Mouse (Mus musculus): ENCODE measurements at regions not wholly inside any gene's neighbourhood (a gene's known extent, or its start where the extent isn't known, plus 50 kb on each side); places are given as distances from the start of the nearest gene placed in this dataset.
A peak's percentile ranks its signal among the peaks of the same experiment; 100 is the strongest.

- DNase-seq = no peak
These were observed 286.5 kb upstream of the N6amt1 start for GRCm38 (mm10) chr16:87067523-87067922.

- DNase-seq = no peak
These were observed 293.5 kb upstream of the N6amt1 start for GRCm38 (mm10) chr16:87060473-87060872.

GRCm38 (mm10) chr16:87049741-87050383 is 304.1 kb upstream of the N6amt1 start:
- no peak for DNase-seq

- DNase-seq = no peak
These were observed 309.0 kb upstream of the N6amt1 start for GRCm38 (mm10) chr16:87044773-87045561.

- DNase-seq = no peak
These were observed 310.3 kb upstream of the N6amt1 start for GRCm38 (mm10) chr16:87043689-87044088.

GRCm38 (mm10) chr16:87040366-87040765 is 313.6 kb upstream of the N6amt1 start:
- DNase-seq = no peak

- DNase-seq = no peak
These were observed 314.1 kb upstream of the N6amt1 start for GRCm38 (mm10) chr16:87039861-87040260.

- DNase-seq = no peak
These were observed 316.9 kb upstream of the N6amt1 start for GRCm38 (mm10) chr16:87037061-87037460.

- DNase-seq = no peak
These were observed 322.1 kb upstream of the N6amt1 start for GRCm38 (mm10) chr16:87031836-87032235.

GRCm38 (mm10) chr16:87028516-87029145 is 325.4 kb upstream of the N6amt1 start:
- no peak for DNase-seq

GRCm38 (mm10) chr16:87027621-87028020 is 326.4 kb upstream of the N6amt1 start:
- no peak for DNase-seq

GRCm38 (mm10) chr16:87022041-87022440 is 331.9 kb upstream of the N6amt1 start:
- DNase-seq = no peak

- no peak for DNase-seq
These were observed 336.8 kb upstream of the N6amt1 start for GRCm38 (mm10) chr16:87017107-87017670.

GRCm38 (mm10) chr16:87001579-87001978 is 352.4 kb upstream of the N6amt1 start:
- DNase-seq = no peak

- DNase-seq = no peak
These were observed 352.9 kb upstream of the N6amt1 start for GRCm38 (mm10) chr16:87001135-87001534.

- no peak for DNase-seq
These were observed 382.3 kb upstream of the N6amt1 start for GRCm38 (mm10) chr16:86971691-86972090.

GRCm38 (mm10) chr16:86949681-86950080 is 404.3 kb upstream of the N6amt1 start:
- DNase-seq = no peak

GRCm38 (mm10) chr16:86945531-86946144 is 408.3 kb upstream of the N6amt1 start:
- no peak for DNase-seq

GRCm38 (mm10) chr16:86945058-86945457 is 408.9 kb upstream of the N6amt1 start:
- DNase-seq = no peak

- DNase-seq = no peak
These were observed 419.0 kb upstream of the N6amt1 start for GRCm38 (mm10) chr16:86934989-86935388.

- peak; percentile 45 for DNase-seq
These were observed 421.2 kb upstream of the N6amt1 start for GRCm38 (mm10) chr16:86932765-86933164.

GRCm38 (mm10) chr16:86897967-86898710 is 455.8 kb upstream of the N6amt1 start:
- no peak for DNase-seq

Measured in heart, postnatal 4 days (tissue).